Mouse (Mus musculus) testis, postnatal 10 days (tissue): ENCODE measurements around the gene Clpb.

Experiments used
- DNase-seq: peaks from one replicate; pipeline ENCODE4 v3.0.0; 2021; ENCODE audit warnings: low spot score

The Clpb gene

DNA sequence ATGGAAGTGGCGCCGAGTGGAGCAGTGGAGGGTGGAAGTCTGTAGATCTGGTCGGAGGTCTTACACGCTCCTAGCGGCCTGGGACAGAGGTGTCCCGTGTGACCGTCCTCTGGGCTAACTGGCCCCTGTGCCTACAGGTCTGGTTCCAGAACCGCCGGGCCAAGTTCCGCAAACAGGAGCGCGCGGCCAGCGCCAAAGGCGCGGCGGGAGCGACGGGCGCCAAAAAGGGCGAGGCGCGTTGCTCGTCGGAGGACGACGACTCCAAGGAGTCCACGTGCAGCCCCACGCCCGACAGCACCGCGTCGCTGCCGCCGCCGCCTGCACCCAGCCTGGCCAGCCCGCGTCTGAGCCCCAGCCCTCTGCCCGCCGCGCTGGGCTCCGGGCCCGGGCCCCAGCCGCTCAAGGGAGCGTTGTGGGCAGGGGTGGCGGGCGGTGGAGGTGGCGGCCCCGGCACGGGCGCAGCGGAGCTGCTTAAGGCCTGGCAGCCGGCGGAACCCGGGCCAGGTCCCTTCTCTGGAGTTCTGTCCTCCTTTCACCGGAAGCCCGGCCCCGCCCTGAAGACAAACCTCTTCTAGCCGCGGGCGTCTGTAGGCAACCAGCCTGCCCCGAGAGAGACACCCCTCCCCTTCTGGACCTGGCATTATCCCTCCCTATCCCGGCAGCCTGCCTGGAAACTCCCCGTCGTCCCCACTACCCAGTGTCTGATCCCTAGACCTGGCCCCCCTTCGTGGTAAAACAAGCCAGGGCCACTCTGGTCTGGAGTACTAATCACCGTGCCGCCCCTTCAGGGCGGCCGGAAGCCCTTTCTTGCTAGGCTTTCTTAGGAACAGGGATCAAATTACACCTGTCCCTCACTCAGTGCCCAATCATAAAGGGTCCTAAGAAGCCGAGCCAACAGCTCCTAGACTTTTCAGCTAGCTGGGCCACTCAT lies 158.4 kb downstream of the Clpb start:
- peak; percentile 73 for DNase-seq

DNA sequence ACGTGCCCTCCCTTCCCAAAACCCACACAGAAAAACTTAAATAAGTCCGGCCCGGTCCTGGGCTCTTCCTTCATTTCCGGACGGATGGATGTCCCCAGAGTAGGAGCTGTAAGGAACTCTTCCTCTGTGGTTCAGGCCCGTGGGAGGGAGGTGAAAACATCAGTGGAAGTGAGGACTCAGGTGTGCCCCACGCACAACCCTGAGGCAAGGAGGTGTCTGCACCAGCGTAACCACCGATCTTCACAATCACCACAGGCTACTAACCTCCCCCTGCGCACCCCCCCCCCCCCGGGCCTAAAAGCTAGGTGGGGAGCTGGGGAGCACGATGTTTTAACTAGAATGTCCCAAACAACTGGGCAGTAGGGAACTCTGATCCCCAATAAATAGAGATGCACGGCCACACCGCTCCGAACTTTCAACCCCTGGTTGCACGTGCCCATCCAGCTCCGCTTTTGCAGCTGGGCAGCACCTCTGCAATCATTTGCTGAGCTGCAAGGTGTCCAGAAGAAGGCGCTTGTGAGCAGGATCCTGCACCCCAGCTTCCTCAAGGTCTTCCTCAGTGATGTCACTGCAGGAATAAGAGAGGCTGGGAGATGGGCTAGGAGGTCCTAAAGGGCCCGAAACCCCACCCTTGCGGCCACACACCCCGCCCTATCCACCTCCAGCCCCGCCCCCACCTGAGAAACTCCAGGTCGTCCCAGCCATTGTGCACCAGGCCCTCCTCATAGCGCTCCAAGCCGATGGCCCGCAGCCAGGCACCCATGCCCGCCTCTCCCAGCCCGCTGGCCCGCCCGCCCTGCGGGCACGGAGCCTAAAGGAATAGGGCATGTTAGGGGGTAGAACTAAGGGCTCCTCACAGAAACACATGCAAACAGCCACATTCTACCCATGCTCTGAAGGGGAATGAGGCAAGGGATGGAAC lies 159.7 kb downstream of the Clpb start:
- DNase-seq: peak; percentile 72

DNA sequence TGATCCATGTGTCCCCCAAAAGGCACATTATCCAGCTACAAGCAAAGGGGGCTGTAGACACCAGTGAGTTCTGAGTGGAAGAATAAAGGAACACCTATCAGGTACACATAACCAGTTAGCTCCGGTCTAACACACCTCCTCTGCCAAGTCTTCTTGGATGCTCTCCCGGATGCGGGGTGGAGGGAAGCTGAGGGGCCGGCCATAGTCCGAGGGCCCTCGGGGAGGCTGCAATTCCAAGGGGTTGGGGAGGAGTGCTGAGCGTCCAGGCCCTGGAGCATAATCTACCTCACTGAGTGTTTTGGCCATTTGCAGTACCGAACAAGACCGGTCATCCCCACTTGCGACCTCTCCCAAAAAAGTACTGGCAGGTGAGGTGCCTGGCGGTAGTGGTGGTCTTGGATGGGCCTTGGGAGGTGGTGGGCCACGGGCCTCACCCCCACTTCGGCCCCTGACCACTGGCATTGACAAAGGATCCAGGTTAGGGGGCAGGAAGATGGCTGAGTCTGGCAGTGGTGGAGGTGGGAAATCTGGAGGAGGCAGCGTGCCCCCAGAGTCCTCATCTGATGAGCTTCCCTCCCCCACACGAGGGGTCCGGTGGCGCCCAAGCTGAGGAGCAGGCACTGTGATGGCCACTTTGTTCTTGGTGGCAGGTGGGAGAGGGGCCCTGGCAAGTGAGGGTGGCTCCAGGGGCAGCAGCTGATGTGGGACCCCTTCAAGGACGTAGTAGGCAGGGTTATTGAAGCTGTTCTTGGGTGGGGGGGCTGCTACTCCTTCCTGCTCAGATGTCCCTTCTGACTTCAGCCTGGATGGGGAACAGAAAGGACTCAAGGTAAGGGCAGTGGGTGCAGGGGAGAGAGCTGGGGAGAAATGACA lies 160.6 kb downstream of the Clpb start:
- peak; percentile 56 for DNase-seq

DNA sequence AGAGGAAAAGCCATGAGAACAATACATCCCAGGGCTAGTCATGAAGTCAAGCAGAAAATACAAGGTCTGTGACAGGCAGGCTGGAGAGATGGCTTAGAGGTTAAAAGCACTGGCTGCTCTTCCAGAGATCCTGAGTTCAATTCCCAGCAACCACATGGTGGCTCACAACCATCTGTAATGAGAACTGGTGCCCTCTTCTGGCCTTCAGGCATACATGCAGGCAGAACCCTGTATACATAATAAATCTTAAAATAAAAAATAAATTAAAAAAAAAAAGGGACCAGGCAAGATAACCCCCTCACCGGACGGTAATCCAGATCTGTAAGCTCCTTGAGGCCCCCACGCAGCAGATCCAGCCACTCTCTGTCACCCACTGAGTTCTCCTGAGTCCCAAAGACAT lies 166.9 kb downstream of the Clpb start:
- DNase-seq: no peak

DNA sequence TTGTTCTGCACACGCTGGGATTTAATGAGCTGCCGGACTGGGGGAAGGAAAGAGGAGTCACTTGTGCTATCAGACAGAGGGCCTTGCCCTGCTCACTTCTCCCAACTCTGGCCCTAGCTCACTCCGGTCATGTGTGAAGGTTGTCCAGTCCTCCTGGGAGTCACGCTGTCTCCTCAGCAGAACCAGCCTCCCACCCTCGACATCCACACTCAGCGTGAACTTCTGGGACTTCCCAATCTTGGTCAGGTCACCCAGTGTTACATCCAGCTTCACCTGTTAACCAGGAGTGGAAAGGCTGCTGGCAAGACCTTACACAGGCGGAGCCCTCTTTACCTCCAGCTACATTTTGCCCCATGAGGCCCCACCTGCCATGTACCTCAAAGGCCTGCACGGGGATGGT lies 168.0 kb downstream of the Clpb start:
- DNase-seq: no peak

DNA sequence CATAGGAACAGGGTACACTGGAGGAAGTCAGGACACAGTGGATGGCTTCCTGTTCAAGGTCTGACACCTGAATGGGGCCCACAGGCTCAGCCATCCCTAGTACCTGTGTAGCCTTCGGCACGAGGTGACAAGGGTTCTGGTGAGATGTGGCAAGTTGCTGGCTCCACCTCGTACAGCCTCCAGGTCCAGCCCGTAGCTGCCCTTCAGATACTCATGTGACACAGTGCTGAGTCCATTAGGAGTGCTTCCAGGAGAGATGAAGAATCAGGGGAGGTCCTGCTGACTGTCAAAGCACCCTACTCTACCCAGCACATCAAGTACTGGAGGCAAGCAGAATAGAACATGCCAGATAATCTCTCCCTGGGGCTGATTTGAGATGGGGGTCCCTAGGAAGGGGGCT lies 168.9 kb downstream of the Clpb start:
- DNase-seq: no peak

DNA sequence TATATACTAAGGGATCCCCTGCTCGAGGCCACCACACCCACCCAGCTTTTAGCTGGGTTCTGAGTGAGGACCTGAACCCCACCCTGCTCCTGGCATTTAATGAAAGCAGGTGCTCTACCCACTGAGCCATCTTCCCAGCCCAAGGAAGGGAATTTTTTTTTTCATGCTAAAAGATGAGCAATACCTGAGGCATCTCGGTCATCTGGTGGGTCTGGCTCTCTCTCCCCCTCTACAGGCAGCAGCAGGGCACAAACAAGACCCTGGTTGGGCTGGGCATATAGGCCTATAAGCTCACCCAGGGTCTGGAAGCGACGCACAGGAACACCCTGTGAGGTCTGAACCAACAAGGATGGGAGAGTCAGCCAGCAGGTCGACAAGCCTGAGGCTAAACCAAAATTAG lies 169.9 kb downstream of the Clpb start:
- no peak for DNase-seq

DNA sequence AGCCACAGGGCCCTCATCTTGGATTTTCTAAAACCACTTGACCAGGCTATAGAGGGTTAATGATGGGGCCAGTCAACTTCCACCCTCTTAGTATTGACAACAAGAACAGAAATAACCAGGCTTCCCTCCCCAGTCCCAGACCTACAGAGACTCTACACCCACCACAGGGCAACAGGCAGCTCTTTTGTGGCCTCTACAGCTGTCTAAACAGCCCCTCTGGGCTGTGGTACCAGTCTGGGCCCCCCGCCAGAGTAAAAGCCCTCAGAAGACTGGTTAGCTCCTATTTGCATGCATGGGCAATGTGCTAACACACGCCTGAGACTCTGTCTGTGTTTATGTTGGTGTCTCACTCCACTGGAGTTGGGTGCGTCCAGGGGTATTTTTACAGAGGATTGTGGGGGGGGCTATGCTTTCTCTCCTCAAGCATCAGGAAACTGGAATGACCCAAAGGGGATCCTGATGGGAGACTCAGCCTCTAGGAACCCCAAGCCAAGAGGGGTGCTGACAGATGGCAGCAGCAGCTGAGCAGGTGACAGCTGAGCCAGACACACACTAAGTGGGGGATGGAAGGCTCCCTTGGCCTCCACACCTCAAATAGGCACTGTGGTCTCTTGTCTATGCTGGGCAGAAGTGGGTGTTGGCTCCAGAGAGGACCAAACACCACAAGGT lies 170.6 kb downstream of the Clpb start:
- DNase-seq: no peak

DNA sequence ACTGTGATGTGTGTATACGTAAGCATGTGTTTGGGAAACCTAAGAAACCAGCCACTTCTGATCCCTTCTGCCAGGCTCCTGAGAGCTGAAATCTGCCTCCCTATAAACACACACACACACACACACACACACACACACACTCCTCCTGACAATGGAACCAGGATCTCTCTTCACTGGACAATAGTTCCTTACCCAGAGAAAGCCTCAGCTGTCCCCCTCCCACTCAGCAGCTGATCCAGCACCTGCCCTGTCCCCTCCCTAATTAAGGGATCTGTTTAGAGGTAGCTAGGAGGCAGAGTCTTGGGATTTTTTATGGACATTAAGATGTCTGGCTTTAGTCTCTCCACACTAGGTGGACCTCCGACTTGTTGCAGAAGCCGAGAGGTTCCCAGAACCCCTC lies 171.5 kb downstream of the Clpb start:
- DNase-seq: no peak

DNA sequence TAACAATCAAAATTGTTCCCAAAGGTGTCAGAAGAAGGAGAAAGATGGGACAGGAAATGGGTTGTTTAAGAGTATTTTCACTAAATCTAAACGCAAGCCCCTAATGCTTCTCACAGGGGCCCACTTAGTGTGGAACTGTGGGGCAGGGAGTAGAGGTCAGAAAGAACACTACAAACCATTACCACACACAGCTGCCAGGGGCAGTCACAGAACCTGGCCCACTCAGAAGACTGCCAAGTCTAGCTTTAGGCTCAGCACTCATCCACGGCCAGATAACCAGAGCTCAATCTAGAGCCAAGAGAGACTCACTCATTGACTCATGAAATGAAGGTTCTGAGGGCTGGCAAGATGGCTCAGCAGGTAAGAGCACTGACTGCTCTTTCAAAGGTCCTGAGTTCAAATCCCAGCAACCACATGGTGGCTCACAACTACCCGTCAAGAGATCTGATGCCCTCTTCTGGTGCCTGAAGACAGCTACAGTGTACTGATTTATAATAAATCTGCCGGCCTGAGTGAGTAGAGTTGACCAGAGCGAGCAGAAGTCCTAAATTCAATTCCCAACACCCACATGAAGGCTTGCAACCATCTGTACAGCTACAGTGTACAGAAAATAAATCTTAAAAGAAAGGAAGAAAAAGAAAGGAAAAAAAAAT lies 172.2 kb downstream of the Clpb start:
- no peak for DNase-seq

DNA sequence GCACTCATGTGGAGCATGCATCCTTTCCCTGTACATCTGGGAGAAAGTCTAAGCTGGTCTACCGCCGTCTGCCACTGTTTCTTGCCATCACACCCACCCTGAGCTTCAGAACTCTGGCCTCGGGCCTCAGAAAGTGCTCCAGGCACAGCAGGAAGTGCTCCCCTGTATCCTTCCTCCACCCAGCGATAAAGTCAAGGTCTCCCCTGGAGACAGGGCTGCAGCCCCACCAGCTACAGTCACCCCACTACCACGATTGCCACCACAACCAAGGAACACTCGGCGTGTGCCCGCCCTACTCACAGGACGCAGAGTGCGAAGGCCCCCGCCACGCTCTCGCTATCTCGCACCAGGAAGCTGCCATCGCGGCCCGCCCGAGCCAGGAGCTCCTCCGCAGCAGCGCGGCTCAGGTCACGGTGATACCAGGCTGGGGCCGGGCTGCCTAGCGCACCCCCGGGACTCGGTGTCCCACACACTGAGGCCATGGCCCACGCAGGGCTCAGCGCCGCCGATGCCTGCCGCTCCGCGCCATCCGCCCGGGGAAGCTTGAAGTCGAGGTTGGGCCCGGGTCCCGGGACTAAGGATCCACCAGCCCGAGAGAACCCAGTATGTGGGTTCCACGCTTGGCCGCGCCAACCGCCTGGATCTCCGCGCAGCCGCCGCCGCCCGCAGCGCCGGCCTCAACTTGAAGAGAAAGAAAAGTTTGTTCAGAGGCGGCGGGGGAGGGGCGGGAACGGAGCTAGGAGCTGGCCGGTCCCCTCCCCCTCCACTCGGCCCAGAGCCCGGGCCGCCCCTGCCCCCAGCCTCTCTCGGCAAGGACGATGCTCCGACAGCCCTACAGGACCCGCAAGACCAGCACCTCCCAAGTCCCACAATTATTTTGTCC lies 173.1 kb downstream of the Clpb start:
- DNase-seq: peak; percentile 91

DNA sequence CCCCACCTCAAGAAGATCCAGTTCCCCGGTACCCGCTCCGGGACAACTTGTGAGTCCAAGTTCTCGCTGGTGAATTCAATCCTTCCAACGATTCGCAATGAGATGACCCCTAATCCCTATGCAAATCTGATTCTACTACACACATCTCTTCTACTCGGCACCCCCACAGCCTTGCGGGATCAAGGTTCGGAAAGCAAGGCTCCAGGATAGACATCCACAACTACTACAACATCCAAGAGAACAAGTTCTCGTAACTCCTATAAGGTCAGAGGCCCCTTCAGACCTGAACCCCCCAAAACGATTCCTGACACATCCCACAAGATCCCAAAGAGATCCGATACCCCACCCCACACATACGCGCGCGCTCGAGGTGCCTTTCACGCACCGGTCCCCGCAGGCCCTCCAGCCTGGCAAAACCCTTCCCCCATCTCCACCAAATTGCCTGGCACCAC lies 173.7 kb downstream of the Clpb start:
- no peak for DNase-seq

DNA sequence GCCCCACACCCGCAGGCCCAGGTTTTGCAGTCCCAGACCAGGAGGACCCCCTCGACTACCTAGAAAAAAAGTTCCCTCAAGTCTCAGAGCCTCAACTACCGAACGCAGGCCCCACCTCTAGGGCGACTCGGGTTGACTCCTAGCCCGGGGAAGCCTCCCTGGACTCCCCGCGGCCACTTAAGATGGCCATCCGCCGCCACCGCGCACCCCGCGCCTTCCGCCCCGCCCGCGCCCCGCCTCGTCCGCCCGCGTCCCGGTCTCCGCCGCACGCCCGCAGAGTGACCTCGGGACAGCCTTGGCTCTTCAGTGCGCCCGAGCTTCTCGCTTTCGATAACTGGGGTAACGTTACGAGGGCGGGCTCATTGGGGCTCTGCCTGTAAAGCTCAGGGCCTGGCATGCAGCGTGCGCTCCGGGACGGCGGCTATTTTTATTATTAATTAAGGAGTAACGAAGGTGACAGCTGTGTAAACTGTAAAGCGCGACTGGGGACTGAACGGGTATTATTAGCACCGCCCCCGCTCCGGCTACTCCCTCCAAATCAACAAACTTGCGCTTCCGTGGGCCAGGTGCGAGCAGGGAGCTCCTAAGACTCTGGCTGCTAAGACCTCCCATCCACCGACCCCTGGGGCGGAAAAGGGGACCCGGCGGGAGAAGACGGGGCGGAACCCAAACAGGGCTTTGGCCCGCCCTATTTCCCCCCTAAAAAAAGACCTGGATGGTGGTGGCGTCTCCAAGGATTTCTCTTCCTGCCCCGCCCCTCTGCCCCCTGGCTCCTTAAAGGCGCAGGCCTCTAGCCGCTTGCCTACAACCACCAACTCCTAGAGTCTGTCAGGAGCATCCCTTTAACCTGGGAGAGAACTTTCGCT lies 174.4 kb downstream of the Clpb start, which contains the start of gene Inppl1:
Gene Inppl1, minus strand, starts transcription at position 624 of the 866 bp plus-strand sequence.
- peak; percentile 91 for DNase-seq

DNA sequence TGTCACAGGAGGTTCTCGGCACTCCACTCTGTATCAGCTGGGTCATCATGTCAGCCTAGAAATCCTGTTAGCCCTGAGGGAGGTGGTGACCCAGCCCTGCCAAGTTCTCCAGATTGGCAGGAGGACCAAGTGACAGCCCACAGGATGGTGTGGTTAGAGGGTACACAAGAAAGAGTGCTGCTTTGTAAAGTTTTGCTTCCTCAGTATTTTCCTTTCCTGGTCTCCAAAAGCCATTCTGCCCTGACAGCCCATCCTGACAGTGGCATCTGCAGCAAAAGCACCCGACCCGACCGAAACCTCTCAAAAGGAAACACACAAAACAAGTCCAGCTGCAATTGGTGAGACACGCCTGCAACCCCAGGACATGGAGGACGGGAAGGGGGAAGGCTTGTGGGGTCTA lies 180.8 kb downstream of the Clpb start:
- DNase-seq: no peak
